In genomic region chr1:59763781-59764251, GRCm38 (mm10) we compare ENCODE assay signal across 7 mouse cellular contexts. TPM values are rescaled to one million over a fixed set of nuclear protein-coding genes. Genes with fewer than 3 reads are reported as not detected.
DNase-seq lines count a peak whose midpoint lies in the region; ATAC-seq and TF ChIP-seq lines count a peak whose summit lies in the region.

No protein-coding gene starts in this region.

- H3K9ac ChIP-seq in embryonic facial prominence, embryonic 12.5 days: peak overlapping the region; percentile 95
- H3K9ac ChIP-seq in heart, embryonic 11.5 days (ENCODE audit: low read depth, low read length): peak overlapping the region; percentile 86
- H3K9ac ChIP-seq in kidney, postnatal 0 days (ENCODE audit: low read depth, low read length): peak overlapping the region; percentile 93
- peak overlapping the region; percentile 93 for H3K9ac ChIP-seq in lung, embryonic 15.5 days

- H3K4me2 ChIP-seq in embryonic facial prominence, embryonic 12.5 days (replicated peaks): peak overlapping the region; percentile 62
- peak overlapping the region; percentile 92 for H3K4me2 ChIP-seq in heart, embryonic 11.5 days
- H3K4me2 ChIP-seq in kidney, postnatal 0 days (ENCODE audit: low read length): peak overlapping the region; percentile 88
- H3K4me2 ChIP-seq in lung, embryonic 15.5 days: peak overlapping the region; percentile 88

- H3K9me3 ChIP-seq in embryonic facial prominence, embryonic 12.5 days: no peaks in the 10 kb centered on the region
- H3K9me3 ChIP-seq in heart, embryonic 11.5 days (replicated peaks; ENCODE audit: control insufficient read depth, low read length): no peaks in the 10 kb centered on the region
- H3K9me3 ChIP-seq in kidney, postnatal 0 days (replicated peaks; ENCODE audit: low read length): no peaks in the 10 kb centered on the region
- no peaks in the 10 kb centered on the region for H3K9me3 ChIP-seq in lung, embryonic 15.5 days

- TF ChIP-seq CTCF in kidney, postnatal 0 days (IDR thresholded peaks at IDR 0.05; ENCODE audit: low read depth): no peak

- peak; percentile 10 to 37 for DNase-seq in CD8-positive naive resting alpha-beta T cell, adult 2 months (ENCODE audit: low read depth in 2 of 2, low spot score in 2 of 2)
- DNase-seq in adrenal gland, adult (ENCODE audit: inconsistent age in 2 of 2, low spot score in 1 of 2): peak; percentile 72 to 91
- peak; percentile 70 for DNase-seq in kidney, postnatal 0 days (ENCODE audit: low spot score)
- peak; percentile 45 for DNase-seq in ovary, postnatal 10 days (ENCODE audit: low spot score)

- 0 out of 2 replicates have a peak, but pooled peaks cover 3% of the 10 kb centered on the region for H3K36me3 ChIP-seq in embryonic facial prominence, embryonic 12.5 days
- 0 out of 2 replicates have a peak, but pooled peaks cover 4% of the 10 kb centered on the region for H3K36me3 ChIP-seq in heart, embryonic 11.5 days (ENCODE audit: control insufficient read depth, insufficient read depth, low read length)
- H3K36me3 ChIP-seq in kidney, postnatal 0 days (ENCODE audit: insufficient read depth, low read length): no peaks in the 10 kb centered on the region
- H3K36me3 ChIP-seq in lung, embryonic 15.5 days: no peaks in the 10 kb centered on the region

- under 1% methylated on average over 54 of the region's 55 CpGs for WGBS in embryonic facial prominence, embryonic 12.5 days
- under 1% methylated on average over 54 of the region's 55 CpGs for WGBS in heart, embryonic 11.5 days (ENCODE audit: insufficient replicate concordance)
- under 1% methylated on average over 53 of the region's 55 CpGs for WGBS in kidney, postnatal 0 days
- WGBS in lung, embryonic 15.5 days: under 1% methylated on average over 49 of the region's 55 CpGs

- H3K4me3 ChIP-seq in embryonic facial prominence, embryonic 12.5 days: peak overlapping the region; percentile 99
- H3K4me3 ChIP-seq in heart, embryonic 11.5 days (ENCODE audit: low read depth, low read length): peak overlapping the region; percentile 66
- H3K4me3 ChIP-seq in kidney, postnatal 0 days (replicated peaks; ENCODE audit: low read depth, low read length): peak overlapping the region; percentile 94
- peak overlapping the region; percentile 78 for H3K4me3 ChIP-seq in lung, embryonic 15.5 days

- no peaks in the 10 kb centered on the region for H3K27me3 ChIP-seq in embryonic facial prominence, embryonic 12.5 days
- H3K27me3 ChIP-seq in heart, embryonic 11.5 days (ENCODE audit: control insufficient read depth, insufficient read depth, low read length): no peaks in the 10 kb centered on the region
- no peaks in the 10 kb centered on the region for H3K27me3 ChIP-seq in kidney, postnatal 0 days (ENCODE audit: insufficient read depth, low read length)
- H3K27me3 ChIP-seq in lung, embryonic 15.5 days: no peaks in the 10 kb centered on the region

- peaks cover 7% of the 10 kb centered on the region; the same call in 1 of the 2 replicates for H3K4me1 ChIP-seq in embryonic facial prominence, embryonic 12.5 days
- no peaks in the 10 kb centered on the region for H3K4me1 ChIP-seq in heart, embryonic 11.5 days (ENCODE audit: control insufficient read depth, insufficient read depth, low read length)
- 0 out of 2 replicates have a peak, but pooled peaks cover 3% of the 10 kb centered on the region for H3K4me1 ChIP-seq in kidney, postnatal 0 days (replicated peaks; ENCODE audit: insufficient read depth, low read length)
- peaks cover 15% of the 10 kb centered on the region for H3K4me1 ChIP-seq in lung, embryonic 15.5 days

- H3K27ac ChIP-seq in embryonic facial prominence, embryonic 12.5 days: peak overlapping the region; percentile 99
- peak overlapping the region; percentile 91 for H3K27ac ChIP-seq in heart, embryonic 11.5 days (ENCODE audit: low read depth, low read length)
- H3K27ac ChIP-seq in kidney, postnatal 0 days: peak overlapping the region; percentile 99
- peak overlapping the region; percentile 99 for H3K27ac ChIP-seq in lung, embryonic 15.5 days

- peak; percentile 61 for ATAC-seq in embryonic facial prominence, embryonic 12.5 days (ENCODE audit: insufficient number of reproducible peaks, insufficient read depth, low FRiP score, low TSS enrichment)
- peak; percentile 51 for ATAC-seq in heart, embryonic 11.5 days (replicated peaks; ENCODE audit: insufficient number of reproducible peaks, low FRiP score, low TSS enrichment)
- peak; percentile 66 for ATAC-seq in kidney, postnatal 0 days (replicated peaks; ENCODE audit: low FRiP score, low read depth)
- peak; percentile 73 for ATAC-seq in lung, embryonic 15.5 days (ENCODE audit: borderline replicate concordance, extremely low read depth, low FRiP score, low TSS enrichment)

RNA-seq across cellular contexts. Expression of gene Bmpr2, which starts 0.6 kb away (rescaled TPM):
- polyA plus RNA-seq in embryonic facial prominence, embryonic 12.5 days (2016; fragmentation: Nextera tagmentation; extraction: Ambion mirVana): 10.5 and 11.0 TPM in 2 replicates
- polyA plus RNA-seq in heart, embryonic 11.5 days (2014; fragmentation: Nextera tagmentation; extraction: Ambion mirVana): 12.0 and 12.7 TPM in 2 replicates
- polyA plus RNA-seq in kidney, postnatal 0 days (2015; fragmentation: Nextera tagmentation; extraction: Ambion mirVana): 9.3 and 9.8 TPM in 2 replicates
- polyA plus RNA-seq in lung, embryonic 15.5 days (2015; fragmentation: Nextera tagmentation; extraction: Ambion mirVana): 8.9 and 9.5 TPM in 2 replicates

Comparison
In these comparisons a context has a peak if more than half of its experiments do, and no peak if none do; other contexts are left out.
1. Peak in every context shown above with its lines: DNase-seq, ATAC-seq, H3K4me3 ChIP-seq and H3K27ac ChIP-seq.
2. DNase-seq: peak in every context shown above with its lines; median percentile 82 in adrenal gland, adult; 70 in kidney, postnatal 0 days; 45 in ovary, postnatal 10 days; 24 in CD8-positive naive resting alpha-beta T cell, adult 2 months.